Mouse (Mus musculus): ENCODE measurements at regions not wholly inside any gene's neighbourhood (a gene's known extent, or its start where the extent isn't known, plus 50 kb on each side); places are given as distances from the start of the nearest gene placed in this dataset.

- TF ChIP-seq CTCF (conservative IDR thresholded peaks at IDR 0.05; ENCODE audit: low read length): no peak
- TF ChIP-seq NANOG (IDR thresholded peaks at IDR 0.05; ENCODE audit: borderline replicate concordance, low read length): no peak
Observed at GRCm38 (mm10) chr6:84376666-84377065, 217.0 kb downstream of the Cyp26b1 start.

All from E14TG2a.4 (cell line).